Mouse (Mus musculus): ENCODE measurements around the gene Slc25a11. TPM values are rescaled to one million over a fixed set of nuclear protein-coding genes. Genes with fewer than 3 reads are reported as not detected.

The Slc25a11 gene
- total and polyA plus RNA-seq, 3 experiments: 59.2 to 125 (median 72.7) TPM

DNA sequence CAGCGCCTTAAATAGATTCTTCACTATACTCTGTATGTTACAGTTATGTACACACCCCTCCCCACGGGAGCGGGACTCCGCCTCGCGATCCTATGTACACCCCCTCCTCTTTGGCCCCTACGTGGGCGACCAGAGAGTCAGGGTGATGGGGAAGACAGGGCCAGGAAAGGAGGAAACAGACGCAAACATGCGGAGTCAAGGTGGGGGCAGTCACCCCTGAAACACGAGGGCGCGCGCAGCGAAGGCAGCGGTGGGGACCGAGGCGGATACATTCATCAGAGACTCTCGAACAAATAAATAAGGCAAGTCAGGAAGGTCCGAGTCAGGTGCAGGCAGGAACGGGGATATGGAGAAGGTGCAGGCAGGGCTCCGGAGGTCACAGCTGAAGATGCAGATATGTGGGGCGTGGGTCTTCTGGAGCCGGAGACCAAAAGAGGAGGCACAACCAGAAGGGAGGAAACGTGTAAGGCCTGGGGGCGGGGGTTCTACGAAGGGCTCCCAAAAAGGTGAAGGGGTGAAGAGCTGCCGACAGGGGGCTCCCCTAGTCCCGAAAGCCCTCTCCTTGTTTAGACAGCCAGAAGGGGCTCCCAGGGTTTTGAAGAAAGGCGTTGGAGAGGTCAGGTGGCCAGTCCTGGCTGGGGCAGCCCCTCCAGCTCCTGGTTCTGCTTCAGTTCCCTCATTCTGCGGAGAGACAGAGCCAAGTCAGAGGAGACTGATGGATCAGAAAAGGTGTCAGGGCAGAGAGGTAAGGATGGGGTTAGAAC lies 22.5 kb upstream of the Slc25a11 start:
- Histone ChIP-seq H3K9me3 (replicated peaks) (no peaks in the 10 kb centered on the region), H3K27me3 (ENCODE audit: insufficient read depth, low read length) (no peaks in the 10 kb centered on the region), H3K36me3 (replicated peaks) (peaks cover 72% of the 10 kb centered on the region), H3K4me1 (ENCODE audit: insufficient read depth, low read depth, low read length) (peaks cover 54% of the 10 kb centered on the region), H3K4me3 (ENCODE audit: low read depth, low read length) (peak overlapping the region; percentile 77)
- peak; percentile 86 for DNase-seq (ENCODE audit: low spot score)
- ATAC-seq (ENCODE audit: extremely low read depth, insufficient number of reproducible peaks, low FRiP score, poor library complexity, severe bottlenecking): peak; percentile 17; the same call in 1 of the 2 replicates
- no peak for TF ChIP-seq GATA1 (IDR thresholded peaks at IDR 0.05; ENCODE audit: borderline replicate concordance, low read length)
- 0 out of 2 replicates have a peak, but pooled peaks have one; percentile 34 for TF ChIP-seq CTCF (IDR thresholded peaks at IDR 0.05; ENCODE audit: low read depth, low read length)
- no peak for TF ChIP-seq TAL1 (conservative IDR thresholded peaks at IDR 0.05; ENCODE audit: low read depth, low read length)
- no peak for TF ChIP-seq GATA2 (IDR thresholded peaks at IDR 0.05; ENCODE audit: borderline replicate concordance, low read depth, low read length)

- H3K36me3 ChIP-seq (replicated peaks): peaks cover 72% of the 10 kb centered on the region
Observed at GRCm38 (mm10) chr11:70668771-70669505, 21.7 kb upstream of the Slc25a11 start, which contains the start of gene Spag7. Gene Spag7, minus strand, starts transcription at chr11:70669416.

DNA sequence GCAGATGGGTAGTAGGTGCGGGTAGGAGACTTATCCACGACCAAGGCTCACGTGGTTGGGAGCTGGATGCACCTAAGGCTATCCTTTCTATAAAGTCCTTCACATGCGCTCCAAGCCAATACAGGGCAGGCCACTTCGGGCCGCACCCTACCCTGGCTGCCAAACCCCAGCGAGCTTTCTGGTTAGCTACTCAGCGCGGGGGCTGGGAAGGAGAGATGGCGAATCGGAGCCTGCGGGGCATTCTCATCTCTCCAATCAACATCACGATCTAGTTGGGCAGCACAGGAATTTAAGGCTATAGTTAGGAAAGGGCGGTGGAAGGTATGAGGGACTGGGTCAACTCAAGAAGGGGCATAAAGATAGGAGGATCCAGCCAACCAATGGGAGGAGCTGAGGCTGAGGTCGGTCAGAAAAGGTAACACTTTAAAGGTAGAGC lies 21.1 kb upstream of the Slc25a11 start:
- Histone ChIP-seq H3K4me3 (ENCODE audit: low read depth, low read length) (peak overlapping the region; percentile 77), H3K36me3 (replicated peaks) (peaks cover 73% of the 10 kb centered on the region), H3K9me3 (replicated peaks) (no peaks in the 10 kb centered on the region), H3K4me1 (ENCODE audit: insufficient read depth, low read depth, low read length) (peaks cover 48% of the 10 kb centered on the region), H3K27me3 (ENCODE audit: insufficient read depth, low read length) (no peaks in the 10 kb centered on the region)
- DNase-seq (ENCODE audit: low spot score): no peak
- no peak for ATAC-seq (ENCODE audit: extremely low read depth, insufficient number of reproducible peaks, low FRiP score, poor library complexity, severe bottlenecking)
- TF ChIP-seq POLR2AphosphoS5 (IDR thresholded peaks at IDR 0.05; ENCODE audit: insufficient replicate concordance, low read depth, low read length) (no peak), CTCF (IDR thresholded peaks at IDR 0.05; ENCODE audit: low read depth, low read length) (no peak), GATA2 (IDR thresholded peaks at IDR 0.05; ENCODE audit: borderline replicate concordance, low read depth, low read length) (no peak), TAL1 (conservative IDR thresholded peaks at IDR 0.05; ENCODE audit: low read depth, low read length) (no peak)

More at GRCm38 (mm10) chr11:70668771-70669505, 21.7 kb upstream of the Slc25a11 start, which contains the start of gene Spag7:
- no peaks in the 10 kb centered on the region for H3K27me3 ChIP-seq (ENCODE audit: insufficient read depth, low read length)
- H3K4me1 ChIP-seq (ENCODE audit: insufficient read depth, low read depth, low read length): peaks cover 48% of the 10 kb centered on the region
- H3K9me3 ChIP-seq (replicated peaks): no peaks in the 10 kb centered on the region
- ATAC-seq (ENCODE audit: extremely low read depth, insufficient number of reproducible peaks, low FRiP score, poor library complexity, severe bottlenecking) (peak; percentile 87), DNase-seq (ENCODE audit: low spot score) (peak; percentile 98)
- TF ChIP-seq GATA2 (IDR thresholded peaks at IDR 0.05; ENCODE audit: borderline replicate concordance, low read depth, low read length): no peak
- TF ChIP-seq POLR2AphosphoS5 (IDR thresholded peaks at IDR 0.05; ENCODE audit: insufficient replicate concordance, low read depth, low read length): no peak
- peak within 1 kb of the TSS; percentile 77 for H3K4me3 ChIP-seq (ENCODE audit: low read depth, low read length)

DNA sequence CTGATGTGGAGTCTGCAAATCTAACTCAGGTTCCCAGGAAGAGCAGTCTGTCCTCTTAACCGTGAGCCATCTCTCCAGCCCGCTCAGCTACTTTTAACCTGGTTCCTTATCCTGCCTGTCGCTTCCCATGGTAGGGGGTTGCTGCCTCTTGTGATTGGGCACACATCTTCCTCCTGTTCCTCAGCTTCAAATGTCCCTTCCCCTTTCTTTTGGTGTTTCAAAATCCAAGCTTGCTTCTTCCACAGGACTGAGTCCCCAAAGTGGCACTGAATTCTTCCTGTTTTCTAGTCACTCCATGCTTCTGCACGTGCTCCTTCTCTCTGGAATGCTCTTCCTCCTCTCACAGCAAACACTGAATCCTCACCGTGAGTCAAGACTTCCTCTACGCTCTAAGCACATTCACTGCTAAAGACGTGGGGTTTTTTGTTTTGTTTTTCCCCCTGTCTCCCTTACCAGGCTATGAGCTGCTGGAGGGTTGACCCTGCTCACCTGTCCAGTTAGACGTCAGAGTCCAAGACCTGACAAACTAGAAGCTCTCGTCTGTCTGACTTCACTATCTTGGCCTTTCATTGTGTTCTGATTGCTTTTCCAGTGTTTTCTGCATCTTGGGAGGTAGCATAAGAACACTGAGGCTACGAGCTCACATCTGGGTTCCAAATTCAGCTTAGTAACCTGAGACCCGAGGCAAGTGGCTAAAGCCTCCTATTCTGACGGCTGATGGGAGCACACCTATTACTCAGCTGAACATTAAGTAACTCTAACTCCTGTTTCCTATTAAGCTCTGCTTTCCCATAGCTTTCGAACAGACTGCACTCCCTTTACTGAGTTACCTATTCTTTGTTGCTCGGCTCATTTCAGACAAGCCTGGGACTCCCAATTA lies 20.2 kb upstream of the Slc25a11 start:
- H3K4me3 ChIP-seq (ENCODE audit: low read depth, low read length): peak overlapping the region; percentile 77; the same call in 1 of the 2 replicates
- no peak for ATAC-seq (ENCODE audit: extremely low read depth, insufficient number of reproducible peaks, low FRiP score, poor library complexity, severe bottlenecking)
- no peaks in the 10 kb centered on the region for H3K27me3 ChIP-seq (ENCODE audit: insufficient read depth, low read length)
- H3K4me1 ChIP-seq (ENCODE audit: insufficient read depth, low read depth, low read length): peaks cover 48% of the 10 kb centered on the region
- H3K9me3 ChIP-seq (replicated peaks): no peaks in the 10 kb centered on the region
- DNase-seq (ENCODE audit: low spot score): no peak
- peaks cover 78% of the 10 kb centered on the region for H3K36me3 ChIP-seq (replicated peaks)
- TF ChIP-seq TAL1 (conservative IDR thresholded peaks at IDR 0.05; ENCODE audit: low read depth, low read length) (no peak), POLR2AphosphoS5 (IDR thresholded peaks at IDR 0.05; ENCODE audit: insufficient replicate concordance, low read depth, low read length) (no peak; the same call in 1 of the 2 replicates), GATA1 (IDR thresholded peaks at IDR 0.05; ENCODE audit: borderline replicate concordance, low read length) (no peak), CTCF (IDR thresholded peaks at IDR 0.05; ENCODE audit: low read depth, low read length) (no peak), GATA2 (IDR thresholded peaks at IDR 0.05; ENCODE audit: borderline replicate concordance, low read depth, low read length) (no peak)

DNA sequence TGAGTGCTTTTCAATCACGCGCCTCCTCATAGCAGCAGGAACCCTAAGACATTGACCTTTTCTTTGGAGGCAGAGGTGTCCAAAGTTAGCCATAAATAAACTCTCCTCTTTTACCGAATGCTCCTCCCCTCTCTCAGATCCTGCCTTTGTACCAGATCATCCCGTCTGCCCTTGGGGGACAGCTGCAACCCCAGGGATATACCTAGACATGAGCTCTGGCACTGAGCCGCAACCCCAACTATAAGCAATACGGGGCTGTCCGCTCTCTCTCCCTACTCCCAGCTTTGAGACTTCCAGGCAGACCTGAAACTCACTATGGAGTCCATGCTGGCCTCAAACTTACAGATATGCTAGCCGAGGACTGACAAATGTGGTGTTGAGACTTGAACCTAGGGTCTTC lies 19.4 kb upstream of the Slc25a11 start:
- Histone ChIP-seq H3K4me3 (ENCODE audit: low read depth, low read length) (no peak overlapping the region), H3K36me3 (replicated peaks) (peaks cover 78% of the 10 kb centered on the region), H3K9me3 (replicated peaks) (no peaks in the 10 kb centered on the region), H3K27me3 (ENCODE audit: insufficient read depth, low read length) (no peaks in the 10 kb centered on the region), H3K4me1 (ENCODE audit: insufficient read depth, low read depth, low read length) (peaks cover 44% of the 10 kb centered on the region)
- TF ChIP-seq POLR2AphosphoS5 (IDR thresholded peaks at IDR 0.05; ENCODE audit: insufficient replicate concordance, low read depth, low read length) (no peak), TAL1 (conservative IDR thresholded peaks at IDR 0.05; ENCODE audit: low read depth, low read length) (no peak), CTCF (IDR thresholded peaks at IDR 0.05; ENCODE audit: low read depth, low read length) (no peak), GATA2 (IDR thresholded peaks at IDR 0.05; ENCODE audit: borderline replicate concordance, low read depth, low read length) (no peak), GATA1 (IDR thresholded peaks at IDR 0.05; ENCODE audit: borderline replicate concordance, low read length) (no peak)
- DNase-seq (ENCODE audit: low spot score) (no peak), ATAC-seq (ENCODE audit: extremely low read depth, insufficient number of reproducible peaks, low FRiP score, poor library complexity, severe bottlenecking) (no peak)

Measured in G1E (cell line).